Mouse (Mus musculus): Measurements from ENCODE around the gene Trmt10c. TPM values are rescaled to one million over a fixed set of nuclear protein-coding genes. Genes with fewer than 3 reads are reported as not detected.

Gene Trmt10c
- polyA plus RNA-seq, 1 experiment from 2014 or later = 25.8 TPM

- Histone ChIP-seq H3K9me3 (replicated peaks) (no peaks in the 10 kb centered on the region), H3K4me3 (no peak overlapping the region), H3K9ac (no peak overlapping the region), H3K27ac (no peak overlapping the region), H3K4me2 (no peak overlapping the region), H3K27me3 (no peaks in the 10 kb centered on the region), H3K4me1 (no peaks in the 10 kb centered on the region), H3K36me3 (ENCODE audit: poor library complexity, severe bottlenecking) (peaks cover 37% of the 10 kb centered on the region)
- WGBS = 96% methylated on average over 4 of the region's 4 CpGs
- ATAC-seq = no peak
These were observed 47.3 kb downstream of the Trmt10c start for GRCm38 (mm10) chr16:55990311-55990710.

- H3K4me1 ChIP-seq = no peaks in the 10 kb centered on the region
- WGBS = 96% methylated on average over 3 of the region's 3 CpGs
- H3K4me2 ChIP-seq = no peak overlapping the region
- no peaks in the 10 kb centered on the region for H3K27me3 ChIP-seq
- peaks cover 37% of the 10 kb centered on the region for H3K36me3 ChIP-seq (ENCODE audit: poor library complexity, severe bottlenecking)
- H3K4me3 ChIP-seq = no peak overlapping the region
- no peaks in the 10 kb centered on the region for H3K9me3 ChIP-seq (replicated peaks)
- no peak overlapping the region for H3K27ac ChIP-seq
- no peak for ATAC-seq
- no peak overlapping the region for H3K9ac ChIP-seq
These were observed 51.6 kb downstream of the Trmt10c start for GRCm38 (mm10) chr16:55986001-55986400.

Small RNA genes lying within 50 kb of the gene (microRNA-seq; reads per million reads assigned to microRNA genes)
- gene Gm24047 = not detected

Other genes starting within 250 kb of the Trmt10c start
- 1.0 and 1.6 TPM in 2 replicates for gene Nfkbiz, start 198.9 kb downstream of the Trmt10c start, polyA plus RNA-seq (2015; fragmentation: Nextera tagmentation; extraction: Ambion mirVana)
- 1.1 and 1.2 TPM in 2 replicates for gene Nxpe3, start 142.5 kb downstream of the Trmt10c start, polyA plus RNA-seq (2015; fragmentation: Nextera tagmentation; extraction: Ambion mirVana)
- gene Cep97, start 103.0 kb downstream of the Trmt10c start, polyA plus RNA-seq (2015; fragmentation: Nextera tagmentation; extraction: Ambion mirVana) = 19.3 and 21.5 TPM in 2 replicates
- gene Rpl24, start 71.5 kb downstream of the Trmt10c start, polyA plus RNA-seq (2015; fragmentation: Nextera tagmentation; extraction: Ambion mirVana) = 656 and 765 TPM in 2 replicates
- 18.9 and 19.2 TPM in 2 replicates for gene Zbtb11, start 63.9 kb downstream of the Trmt10c start, polyA plus RNA-seq (2015; fragmentation: Nextera tagmentation; extraction: Ambion mirVana)
- 289 and 296 TPM in 2 replicates for gene Pcnp, start 8.1 kb downstream of the Trmt10c start, polyA plus RNA-seq (2015; fragmentation: Nextera tagmentation; extraction: Ambion mirVana)
- 56.1 and 57.6 TPM in 2 replicates for gene Senp7, start 10.5 kb upstream of the Trmt10c start, polyA plus RNA-seq (2015; fragmentation: Nextera tagmentation; extraction: Ambion mirVana)
- 0.26 TPM in 2 replicates for gene Impg2, start 166.5 kb upstream of the Trmt10c start, polyA plus RNA-seq (2015; fragmentation: Nextera tagmentation; extraction: Ambion mirVana)